Mouse (Mus musculus) regulatory T cell (primary cell): ENCODE data around the gene Olfr178.

Source experiments
- in situ Hi-C: fragments of 300-600 bp; cut with MboI, MseI; formaldehyde crosslinking; loops from one replicate; pipeline ENCODE4 v1.15.1; 2025; ENCODE audit warnings: high pct_unique_total_duplicates

Olfr178 gene

DNA sequence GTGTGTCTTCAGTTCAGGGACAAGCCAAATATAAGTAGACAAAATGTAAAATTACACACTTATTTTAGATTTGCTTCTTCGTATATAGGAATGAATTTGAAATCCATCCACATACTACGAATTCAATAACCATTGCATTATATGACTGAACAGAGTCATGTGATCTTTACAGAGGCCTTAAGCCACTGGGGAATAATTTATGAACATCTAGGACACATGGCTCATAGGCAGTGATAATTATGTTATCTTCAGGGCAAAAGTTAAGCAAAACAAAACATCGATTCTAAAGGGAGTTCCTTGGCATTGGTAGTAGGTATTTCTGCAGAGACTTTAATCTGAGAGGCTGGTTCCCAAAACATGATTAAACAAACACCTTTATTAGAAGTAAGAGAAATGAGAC is at the start of gene Olfr178:
Gene Olfr178 (minus strand): TSS at position 101 of the 400 bp plus-strand sequence.
- in situ Hi-C loops: loop anchor here (25.0 kb wide), 1 partner anchor 770 kb away; no protein-coding TSS in a partner anchor

DNA sequence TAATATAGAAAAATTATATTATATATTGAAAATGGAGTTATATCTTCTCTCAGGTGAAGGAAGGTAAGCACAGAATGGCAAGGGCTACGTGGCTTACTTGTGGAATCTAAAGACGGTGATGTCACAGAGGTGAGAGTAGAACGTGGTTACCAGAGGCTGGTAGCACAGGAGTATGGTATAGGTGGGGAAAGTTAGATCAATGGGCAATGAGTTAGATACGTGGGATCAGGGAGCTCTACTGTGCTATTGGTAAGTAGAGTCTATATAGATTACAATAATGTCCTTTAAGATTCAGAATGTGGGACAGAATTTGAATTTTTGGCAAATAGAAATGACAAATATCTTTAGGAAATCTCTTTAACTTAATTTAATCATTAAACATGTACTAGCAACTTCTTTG is 37.4 kb upstream of the Olfr178 start, which contains the start of gene Olfr180:
Gene Olfr180 (minus strand): TSS at position 101 of the 400 bp plus-strand sequence.
- in situ Hi-C loops: no loop called here

DNA sequence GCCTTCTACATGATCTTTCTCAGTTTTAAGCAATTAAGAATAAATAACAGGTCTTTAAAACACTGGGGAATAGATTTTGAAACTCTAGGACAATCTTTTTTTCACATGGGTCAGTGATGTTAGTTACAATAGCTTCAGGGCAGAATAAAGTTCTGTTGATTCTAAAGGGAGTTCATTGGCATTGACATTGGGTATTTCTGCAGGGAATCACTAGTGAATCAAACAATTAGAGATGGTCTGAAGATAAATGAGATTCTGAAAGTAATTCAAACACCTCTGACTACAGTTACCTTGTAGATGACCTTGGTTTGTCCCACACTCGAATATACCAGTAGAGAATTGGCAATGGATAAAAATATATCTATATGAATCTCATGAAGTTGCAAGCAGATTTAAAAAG is 36.8 kb upstream of the Olfr178 start, which contains the start of gene Olfr181:
Gene Olfr181 (minus strand): TSS at position 101 of the 400 bp plus-strand sequence.
- in situ Hi-C loops: no loop called here

DNA sequence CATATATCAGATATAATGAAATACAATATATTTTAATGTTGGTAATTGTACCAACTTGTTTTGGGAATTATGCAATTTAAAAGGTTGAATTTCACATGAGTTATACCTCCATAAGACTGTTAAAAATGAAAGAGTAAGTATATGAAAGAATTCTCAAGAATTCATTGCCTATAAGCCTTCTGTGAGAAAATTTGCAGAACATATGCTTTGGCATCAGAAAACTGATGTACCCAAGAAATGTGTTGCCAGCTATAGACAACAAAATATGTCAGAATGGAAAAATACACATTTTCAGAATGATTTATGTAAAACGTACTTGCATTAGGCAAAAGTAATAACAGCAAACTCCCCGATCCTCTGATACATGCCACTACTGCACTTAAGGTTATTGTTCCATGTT is 7.4 kb downstream of the Olfr178 start:
- in situ Hi-C loops: loop anchor here (25.0 kb wide), 1 partner anchor 778 kb away; no protein-coding TSS in a partner anchor

DNA sequence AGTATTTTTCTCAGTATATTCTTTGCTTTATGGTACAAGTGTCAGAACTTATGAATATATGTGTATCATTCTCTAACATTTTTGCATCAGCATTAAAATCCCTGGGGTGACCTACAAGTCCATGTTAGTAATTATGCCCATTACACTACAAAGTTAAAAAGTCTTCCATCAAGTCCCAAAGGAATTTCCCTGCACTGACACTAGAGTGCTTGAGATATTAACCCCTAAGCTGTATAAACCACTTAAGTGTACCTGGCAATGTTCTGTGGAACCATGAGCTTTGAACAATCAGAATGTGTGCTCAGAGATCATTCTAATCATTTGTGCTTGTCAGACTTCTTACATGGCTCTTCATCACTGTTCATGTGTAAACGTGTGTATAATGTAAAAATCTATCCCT is 17.2 kb downstream of the Olfr178 start, which contains the start of gene Olfr177:
Gene Olfr177 (minus strand): TSS at position 101 of the 400 bp plus-strand sequence.
- in situ Hi-C loops: loop anchor here (25.0 kb wide), 1 partner anchor 788 kb away; no protein-coding TSS in a partner anchor

DNA sequence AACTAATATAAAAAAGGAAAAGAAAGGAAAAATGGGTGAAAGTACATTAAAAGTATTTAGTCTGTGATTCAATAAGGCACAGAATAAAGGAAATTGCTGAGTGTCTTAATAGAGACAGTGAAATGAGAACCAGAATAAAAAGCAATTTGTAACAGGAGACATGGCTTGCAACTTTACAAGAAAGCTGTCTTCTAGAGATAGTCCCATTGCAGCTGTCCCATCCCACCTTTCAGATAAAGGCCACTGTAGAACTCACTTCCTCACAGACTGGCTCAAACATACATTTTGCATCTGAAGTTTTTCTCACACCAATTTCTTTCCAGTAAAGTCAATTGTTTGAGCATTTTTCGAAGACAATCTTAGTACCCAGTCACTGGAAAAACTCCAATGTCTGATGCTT is 30.4 kb downstream of the Olfr178 start:
- in situ Hi-C loops: no loop called here

DNA sequence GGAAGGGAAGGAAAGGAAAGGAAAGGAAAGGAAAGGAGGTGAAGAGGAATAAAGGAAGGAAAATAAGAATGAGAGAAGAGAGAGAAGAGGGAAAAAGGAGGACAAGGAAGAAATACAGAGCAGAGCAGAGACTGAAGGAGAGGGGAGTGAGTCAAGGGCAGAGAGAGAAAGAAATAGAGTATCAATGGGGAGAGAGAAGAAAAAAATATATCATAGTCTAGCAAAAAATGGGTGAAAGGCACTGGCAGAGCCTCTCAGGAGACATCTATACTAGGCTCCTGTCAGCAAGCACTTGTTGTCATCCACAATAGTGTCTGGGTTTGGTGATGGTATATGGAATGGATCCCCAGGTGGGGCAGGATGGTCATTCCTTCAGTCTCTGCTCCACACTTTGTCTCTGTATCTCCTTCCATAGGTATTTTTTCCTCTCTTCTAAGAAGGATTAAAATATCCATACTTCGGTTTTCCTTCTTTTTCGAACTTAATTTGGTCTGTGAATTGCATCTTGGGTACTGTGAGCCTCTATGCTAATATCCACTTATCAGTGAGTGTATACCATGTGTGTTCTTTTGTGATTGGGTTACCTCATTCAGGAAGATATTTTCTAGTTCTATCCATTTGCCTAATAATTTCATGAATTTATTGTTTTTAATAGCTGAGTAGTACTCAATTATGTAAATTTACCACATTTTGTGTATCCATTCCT is 31.7 kb downstream of the Olfr178 start:
- in situ Hi-C loops: no loop called here
